Mouse (Mus musculus) myocyte (in vitro differentiated cells): ENCODE results near the gene Sqstm1. TPM values are rescaled to one million over a fixed set of nuclear protein-coding genes. Genes with fewer than 3 reads are reported as not detected.

ENCODE experiments used
- H3K27me3 ChIP-seq: one replicate; pipeline ENCODE4 v1.6.1; 2011; ENCODE audit not compliant: control insufficient read depth, insufficient read depth, insufficient read length
- H3K36me3 ChIP-seq: one replicate; pipeline ENCODE4 v1.6.1; 2011; ENCODE audit not compliant: control insufficient read depth, insufficient read depth
- H3K4me2 ChIP-seq: one replicate; pipeline ENCODE4 v1.6.1; 2011; ENCODE audit warnings: low read depth, control low read depth
- H3K4me3 ChIP-seq: one replicate; pipeline ENCODE4 v1.5.1; 2011; ENCODE audit warnings: mild to moderate bottlenecking, control low read depth, moderate library complexity
- H3K79me2 ChIP-seq: one replicate; pipeline ENCODE4 v1.6.1; 2011; ENCODE audit not compliant: control insufficient read depth, insufficient read depth
- H3ac ChIP-seq: one replicate; pipeline ENCODE4 v1.6.1; 2011; ENCODE audit not compliant: control insufficient read depth, insufficient read length
- CEBPB ChIP-seq: IDR thresholded peaks from 2 replicates; pipeline ENCODE4 v1.6.1; 2011; ENCODE audit warnings: mild to moderate bottlenecking, moderate library complexity; ENCODE audit not compliant: poor library complexity, insufficient read depth, severe bottlenecking
- E2F4 ChIP-seq: IDR thresholded peaks from one replicate; pipeline ENCODE4 v1.6.1; 2011; ENCODE audit warnings: mild to moderate bottlenecking, control low read depth, moderate library complexity; ENCODE audit not compliant: insufficient read depth
- MAX ChIP-seq: IDR thresholded peaks from one replicate; pipeline ENCODE4 v1.6.1; 2011; ENCODE audit warnings: low read depth, mild to moderate bottlenecking, control low read depth
- MYOD1 ChIP-seq, 3 experiments: IDR thresholded peaks; one replicate each; pipeline ENCODE4 v1.6.1; 2011; ENCODE audit warnings: control low read depth in 2 of 3, low read depth in 2 of 3, mild to moderate bottlenecking in 2 of 3, moderate library complexity in 1 of 3; ENCODE audit not compliant: insufficient read length in 2 of 3, control insufficient read depth in 1 of 3
- MYOG ChIP-seq, 3 experiments: IDR thresholded peaks; one replicate each; pipeline ENCODE4 v1.6.1; 2011; ENCODE audit warnings: control low read depth in 2 of 3, low read depth in 2 of 3, mild to moderate bottlenecking in 2 of 3; ENCODE audit not compliant: insufficient read length in 2 of 3, control insufficient read depth in 1 of 3, insufficient read depth in 1 of 3
- POLR2A ChIP-seq: IDR thresholded peaks from one replicate; pipeline ENCODE4 v1.6.1; 2011; ENCODE audit warnings: low read depth, mild to moderate bottlenecking, control low read depth, moderate library complexity; ENCODE audit not compliant: insufficient read length
- POLR2AphosphoS2 ChIP-seq: IDR thresholded peaks from one replicate; pipeline ENCODE4 v1.6.1; 2011; ENCODE audit warnings: low read depth, control low read depth; ENCODE audit not compliant: insufficient read length
- REST ChIP-seq: IDR thresholded peaks from one replicate; pipeline ENCODE4 v1.6.1; 2011; ENCODE audit warnings: mild to moderate bottlenecking, control low read depth, moderate library complexity; ENCODE audit not compliant: insufficient read depth, insufficient read length
- SRF ChIP-seq: IDR thresholded peaks from one replicate; pipeline ENCODE4 v1.6.1; 2011; ENCODE audit warnings: low read depth; ENCODE audit not compliant: control insufficient read depth, insufficient read length
- TCF12 ChIP-seq: IDR thresholded peaks from one replicate; pipeline ENCODE4 v1.6.1; 2011; ENCODE audit warnings: mild to moderate bottlenecking, control low read depth; ENCODE audit not compliant: poor library complexity, insufficient read depth, severe bottlenecking
- TCF3 ChIP-seq: IDR thresholded peaks from one replicate; pipeline ENCODE4 v1.6.1; 2011; ENCODE audit warnings: low read depth, control low read depth; ENCODE audit not compliant: insufficient read length
- USF1 ChIP-seq: IDR thresholded peaks from one replicate; pipeline ENCODE4 v1.6.1; 2011; ENCODE audit warnings: low read depth, mild to moderate bottlenecking, control low read depth, moderate library complexity
- polyA plus RNA-seq: library from polyadenylated mRNA; unstranded; fragments of >200 nt; fragmentation: generic; extraction: Trizol; gene quantifications from one replicate; pipeline ENCODE4 v1.2.1, GENCODE M21; 2012; ENCODE audit warnings: missing spikeins

Sqstm1 gene
- polyA plus RNA-seq, 1 experiment = 873 TPM

DNA sequence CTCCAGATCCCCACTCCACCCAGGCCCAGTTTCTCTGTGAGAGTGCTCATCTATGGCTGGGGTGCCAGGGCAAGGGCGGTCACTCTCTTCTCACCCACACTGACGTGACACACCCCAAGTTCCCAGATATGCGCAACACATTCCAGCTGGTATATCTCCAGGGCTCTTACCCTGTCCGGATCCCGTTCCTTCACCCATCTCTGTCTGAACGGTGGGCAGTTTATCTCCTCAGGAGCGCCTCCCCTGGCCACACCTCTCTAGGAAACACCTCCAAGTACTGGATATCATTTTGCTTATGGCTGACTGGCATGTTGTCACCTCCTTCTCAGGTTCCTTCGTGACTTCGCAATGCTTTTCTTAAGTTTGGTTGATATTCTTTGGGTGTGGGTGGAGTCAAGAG is 5.0 kb upstream of the Sqstm1 start:
- no peaks in the 10 kb centered on the region for H3K27me3 ChIP-seq

DNA sequence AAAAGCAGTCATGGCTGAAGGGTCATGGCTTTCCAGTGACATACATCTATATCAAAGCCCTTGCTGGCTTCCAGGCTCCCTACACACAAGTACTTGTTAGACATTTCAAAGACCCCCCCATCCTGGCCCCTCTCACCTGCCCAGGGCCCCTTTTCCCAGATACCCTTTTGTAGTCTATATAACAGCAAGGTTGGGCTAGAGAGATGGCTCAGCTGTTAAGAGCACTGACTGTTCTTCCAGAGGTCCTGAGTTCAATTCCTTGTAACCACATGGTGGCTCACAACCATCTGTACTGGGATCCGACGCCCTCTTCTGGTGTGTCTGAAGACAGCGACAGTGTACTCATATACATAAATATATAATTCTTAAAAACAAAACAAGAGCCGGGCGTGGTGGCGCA is 4.0 kb upstream of the Sqstm1 start:
- Histone ChIP-seq H3K27me3 (no peaks in the 10 kb centered on the region), H3K79me2 (peaks cover 9% of the 10 kb centered on the region), H3ac (no peak overlapping the region), H3K4me2 (no peak overlapping the region), H3K4me3 (no peak overlapping the region), H3K36me3 (no peaks in the 10 kb centered on the region)
- TF ChIP-seq MAX (no peak), REST (no peak), CEBPB (no peak), TCF3 (no peak), POLR2A (no peak), MYOD1 (IDR thresholded peaks at IDR 0.05; ENCODE audit: control insufficient read depth in 1 of 3, insufficient read length in 2 of 3, low read depth in 2 of 3) (no peak), POLR2AphosphoS2 (no peak), MYOG (IDR thresholded peaks at IDR 0.05; ENCODE audit: control insufficient read depth in 1 of 3, insufficient read depth in 1 of 3, insufficient read length in 2 of 3, low read depth in 2 of 3) (no peak), TCF12 (no peak), USF1 (no peak), E2F4 (no peak), SRF (no peak)

More for the DNA sequence above, 5.0 kb upstream of the Sqstm1 start:
- no peak overlapping the region for H3K4me3 ChIP-seq
- H3K36me3 ChIP-seq = no peaks in the 10 kb centered on the region
- no peaks in the 10 kb centered on the region for H3K79me2 ChIP-seq
- H3K4me2 ChIP-seq = no peak overlapping the region
- no peak overlapping the region for H3ac ChIP-seq
- TF ChIP-seq POLR2AphosphoS2 (no peak), TCF3 (no peak), USF1 (no peak), CEBPB (no peak), MAX (no peak), POLR2A (no peak), REST (no peak), E2F4 (no peak), MYOD1 (IDR thresholded peaks at IDR 0.05; ENCODE audit: control insufficient read depth in 1 of 3, insufficient read length in 2 of 3, low read depth in 2 of 3) (no peak), SRF (no peak)

GRCm38 (mm10) chr11:50212848-50213758 is 2.5 kb upstream of the Sqstm1 start:
- Histone ChIP-seq H3K36me3 (peaks cover 8% of the 10 kb centered on the region), H3K4me3 (no peak overlapping the region), H3K27me3 (no peaks in the 10 kb centered on the region), H3K4me2 (peak overlapping the region; percentile 89), H3ac (no peak overlapping the region), H3K79me2 (peaks cover 24% of the 10 kb centered on the region)
- peak; percentile 59 for TF ChIP-seq POLR2A
- peak; percentile 66 for TF ChIP-seq POLR2AphosphoS2
- TF ChIP-seq MYOD1 (IDR thresholded peaks at IDR 0.05; ENCODE audit: control insufficient read depth in 1 of 3, insufficient read length in 2 of 3, low read depth in 2 of 3) = peak in 2 of 3 experiments; percentile 64 to 78
- no peak for TF ChIP-seq MAX
- TF ChIP-seq TCF12 = peak; percentile 54
- TF ChIP-seq TCF3 = no peak
- no peak for TF ChIP-seq E2F4
- TF ChIP-seq USF1 = peak; percentile 93
- TF ChIP-seq MYOG (IDR thresholded peaks at IDR 0.05; ENCODE audit: control insufficient read depth in 1 of 3, insufficient read depth in 1 of 3, insufficient read length in 2 of 3, low read depth in 2 of 3) = peak in 2 of 3 experiments; percentile 20 to 70

- H3K36me3 ChIP-seq = peaks cover 14% of the 10 kb centered on the region
- H3ac ChIP-seq = no peak overlapping the region
- no peaks in the 10 kb centered on the region for H3K27me3 ChIP-seq
- peak overlapping the region; percentile 89 for H3K4me2 ChIP-seq
- no peak overlapping the region for H3K4me3 ChIP-seq
- peaks cover 33% of the 10 kb centered on the region for H3K79me2 ChIP-seq
- no peak for TF ChIP-seq POLR2AphosphoS2
- peak; percentile 28 for TF ChIP-seq POLR2A
- TF ChIP-seq CEBPB = peak; percentile 98
- no peak for TF ChIP-seq REST
These were observed 1.6 kb upstream of the Sqstm1 start for GRCm38 (mm10) chr11:50212060-50212739.
